Mouse (Mus musculus) embryonic facial prominence, embryonic 14.5 days (tissue): ENCODE data around the gene Mllt6. TPM values are rescaled to one million over a fixed set of nuclear protein-coding genes. Genes with fewer than 3 reads are reported as not detected.

Experiments used
- ATAC-seq: fragments of 200-750 bp; cut with Nextera tagmentation; 2 replicates; pipeline ENCODE4 v1.8.0; 2017; ENCODE audit warnings: low read depth, moderate number of reproducible peaks, moderate TSS enrichment
- DNase-seq: peaks from one replicate; pipeline ENCODE4 v3.0.0-alpha.2; 2015; ENCODE audit warnings: low spot score
- H3K27ac ChIP-seq: fragments of 300-500 bp; sonication (generic); replicated peaks from 2 replicates; pipeline ENCODE4 v1.5.1; 2014; ENCODE audit warnings: low read depth, mild to moderate bottlenecking, low read length, moderate library complexity
- H3K27me3 ChIP-seq: fragments of 300-500 bp; sonication (generic); replicated peaks from 2 replicates; pipeline ENCODE4 v1.6.1; 2014; ENCODE audit warnings: low read length; ENCODE audit not compliant: control insufficient read depth, insufficient read depth
- H3K36me3 ChIP-seq: fragments of 300-500 bp; sonication (generic); 2 replicates; pipeline ENCODE4 v1.6.1; 2014; ENCODE audit warnings: low read length, mixed read lengths; ENCODE audit not compliant: control insufficient read depth, insufficient read depth
- H3K4me1 ChIP-seq: fragments of 300-500 bp; sonication (generic); 2 replicates; pipeline ENCODE4 v1.6.1; 2014; ENCODE audit warnings: antibody characterized with exemption, low read length; ENCODE audit not compliant: control insufficient read depth, insufficient read depth
- H3K4me2 ChIP-seq: fragments of 300-500 bp; sonication (generic); 2 replicates; pipeline ENCODE4 v1.6.1; 2014; ENCODE audit warnings: low read depth, mild to moderate bottlenecking, low read length, moderate library complexity, mixed read lengths
- H3K4me3 ChIP-seq: fragments of 300-500 bp; sonication (generic); 2 replicates; pipeline ENCODE4 v1.5.1; 2014; ENCODE audit warnings: low read depth, mild to moderate bottlenecking, low read length
- H3K9ac ChIP-seq: fragments of 300-500 bp; sonication (generic); 2 replicates; pipeline ENCODE4 v1.6.1; 2014; ENCODE audit warnings: low read depth, mild to moderate bottlenecking, low read length, moderate library complexity, mixed read lengths
- H3K9me3 ChIP-seq: fragments of 300-500 bp; sonication (generic); 2 replicates; pipeline ENCODE4 v1.6.1; 2016; ENCODE audit warnings: low read length; ENCODE audit not compliant: control insufficient read depth
- WGBS: fragments of 180-500 bp; shearing (Covaris S2); extraction: QIAGEN DNeasy Blood & Tissue Kit; methylation state at CpG from one replicate; pipeline ENCODE4 v1.1.7; 2014; 5-methylcytosine and 5-hydroxymethylcytosine counted together
- polyA plus RNA-seq: library from polyadenylated mRNA; unstranded; fragments of >200 nt; fragmentation: Nextera tagmentation; extraction: Ambion mirVana; gene quantifications from 2 replicates; pipeline ENCODE4 v1.2.1, GENCODE M21; 2014

Gene Mllt6
- 3.5 and 4.5 TPM in 2 replicates for polyA plus RNA-seq

GRCm38 (mm10) chr11:97662893-97663527, at the start of gene Mllt6:
Gene Mllt6 (plus strand): TSS chr11:97663414.
- Histone ChIP-seq H3K4me1 (peaks cover 31% of the 10 kb centered on the region), H3K27ac (peak within 1 kb of the TSS; percentile 83), H3K9ac (peak within 1 kb of the TSS; percentile 86), H3K36me3 (peaks cover 25% of the 10 kb centered on the region), H3K4me2 (peak within 1 kb of the TSS; percentile 74), H3K27me3 (peaks cover 18% of the 10 kb centered on the region), H3K4me3 (peak within 1 kb of the TSS; percentile 86), H3K9me3 (no peaks in the 10 kb centered on the region)
- ATAC-seq (peak; percentile 74), DNase-seq (peak; percentile 93)
- 0% methylated on average over 7 of the region's 76 CpGs for WGBS

GRCm38 (mm10) chr11:97615276-97615675, 47.9 kb upstream of the Mllt6 start:
- H3K4me3 ChIP-seq = no peak overlapping the region
- H3K9me3 ChIP-seq = no peaks in the 10 kb centered on the region
- H3K4me2 ChIP-seq = no peak overlapping the region
- WGBS = 63% methylated on average over 4 of the region's 4 CpGs
- no peak for ATAC-seq
- H3K9ac ChIP-seq = no peak overlapping the region
- no peak for DNase-seq
- peaks cover 7% of the 10 kb centered on the region for H3K27me3 ChIP-seq
- no peak overlapping the region for H3K27ac ChIP-seq
- no peaks in the 10 kb centered on the region for H3K4me1 ChIP-seq
- H3K36me3 ChIP-seq = no peaks in the 10 kb centered on the region

GRCm38 (mm10) chr11:97618368-97618767, 44.8 kb upstream of the Mllt6 start:
- H3K4me3 ChIP-seq = no peak overlapping the region
- no peak overlapping the region for H3K27ac ChIP-seq
- no peaks in the 10 kb centered on the region for H3K36me3 ChIP-seq
- no peak overlapping the region for H3K9ac ChIP-seq
- WGBS = 46% methylated on average over 11 of the region's 11 CpGs
- no peaks in the 10 kb centered on the region for H3K4me1 ChIP-seq
- no peaks in the 10 kb centered on the region for H3K9me3 ChIP-seq
- ATAC-seq (no peak), DNase-seq (no peak)
- no peak overlapping the region for H3K4me2 ChIP-seq
- peaks cover 7% of the 10 kb centered on the region for H3K27me3 ChIP-seq

GRCm38 (mm10) chr11:97619391-97619795, 43.8 kb upstream of the Mllt6 start:
- 43% methylated on average over 4 of the region's 5 CpGs for WGBS
- H3K27me3 ChIP-seq = peaks cover 13% of the 10 kb centered on the region
- no peaks in the 10 kb centered on the region for H3K9me3 ChIP-seq
- no peaks in the 10 kb centered on the region for H3K4me1 ChIP-seq
- H3K9ac ChIP-seq = no peak overlapping the region
- ATAC-seq (no peak), DNase-seq (no peak)
- H3K4me3 ChIP-seq = no peak overlapping the region
- H3K27ac ChIP-seq = no peak overlapping the region
- no peak overlapping the region for H3K4me2 ChIP-seq
- H3K36me3 ChIP-seq = no peaks in the 10 kb centered on the region

- Histone ChIP-seq H3K36me3 (no peaks in the 10 kb centered on the region), H3K4me2 (no peak overlapping the region), H3K27me3 (peaks cover 33% of the 10 kb centered on the region), H3K9me3 (no peaks in the 10 kb centered on the region), H3K9ac (no peak overlapping the region), H3K4me3 (no peak overlapping the region), H3K4me1 (peaks cover 4% of the 10 kb centered on the region; the same call in 1 of the 2 replicates), H3K27ac (no peak overlapping the region)
- under 1% methylated on average over 6 of the region's 6 CpGs for WGBS
- peak; percentile 73 for ATAC-seq
- peak; percentile 69 for DNase-seq
Observed at GRCm38 (mm10) chr11:97622440-97622839, 40.8 kb upstream of the Mllt6 start.

GRCm38 (mm10) chr11:97623166-97623565, 40.0 kb upstream of the Mllt6 start:
- Histone ChIP-seq H3K4me1 (peaks cover 4% of the 10 kb centered on the region), H3K4me2 (no peak overlapping the region), H3K9ac (no peak overlapping the region), H3K27ac (no peak overlapping the region), H3K4me3 (no peak overlapping the region), H3K9me3 (no peaks in the 10 kb centered on the region), H3K36me3 (no peaks in the 10 kb centered on the region), H3K27me3 (peaks cover 41% of the 10 kb centered on the region)
- DNase-seq = no peak
- WGBS = 54% methylated on average over 9 of the region's 9 CpGs
- ATAC-seq = no peak

- peaks cover 64% of the 10 kb centered on the region for H3K27me3 ChIP-seq
Observed at GRCm38 (mm10) chr11:97625551-97625950, 37.7 kb upstream of the Mllt6 start.

GRCm38 (mm10) chr11:97626431-97626830, 36.8 kb upstream of the Mllt6 start:
- Histone ChIP-seq H3K36me3 (no peaks in the 10 kb centered on the region), H3K9me3 (no peaks in the 10 kb centered on the region), H3K4me3 (no peak overlapping the region; the same call in 1 of the 2 replicates), H3K4me1 (peaks cover 9% of the 10 kb centered on the region), H3K27ac (no peak overlapping the region), H3K27me3 (peaks cover 72% of the 10 kb centered on the region), H3K4me2 (no peak overlapping the region), H3K9ac (no peak overlapping the region)
- ATAC-seq = no peak
- no peak for DNase-seq
- 6% methylated on average over 13 of the region's 13 CpGs for WGBS

More at GRCm38 (mm10) chr11:97625551-97625950, 37.7 kb upstream of the Mllt6 start:
- no peak overlapping the region for H3K4me2 ChIP-seq
- WGBS = 72% methylated on average over 5 of the region's 5 CpGs
- H3K4me1 ChIP-seq = peaks cover 9% of the 10 kb centered on the region
- DNase-seq = no peak
- no peak for ATAC-seq
- H3K9me3 ChIP-seq = no peaks in the 10 kb centered on the region
- H3K9ac ChIP-seq = no peak overlapping the region
- H3K27ac ChIP-seq = no peak overlapping the region
- H3K36me3 ChIP-seq = no peaks in the 10 kb centered on the region
- H3K4me3 ChIP-seq = no peak overlapping the region

GRCm38 (mm10) chr11:97626850-97627249, 36.4 kb upstream of the Mllt6 start:
- 12% methylated on average over 10 of the region's 10 CpGs for WGBS
- no peak for DNase-seq
- Histone ChIP-seq H3K4me1 (peaks cover 9% of the 10 kb centered on the region), H3K4me2 (no peak overlapping the region; the same call in 1 of the 2 replicates), H3K9me3 (no peaks in the 10 kb centered on the region), H3K9ac (no peak overlapping the region), H3K4me3 (peak overlapping the region; percentile 15; the same call in 1 of the 2 replicates), H3K36me3 (no peaks in the 10 kb centered on the region), H3K27me3 (peaks cover 76% of the 10 kb centered on the region), H3K27ac (no peak overlapping the region)
- ATAC-seq = no peak
